Mouse (Mus musculus) limb, embryonic 14.5 days (tissue): ENCODE data around the gene Dyrk1a. TPM values are rescaled to one million over a fixed set of nuclear protein-coding genes. Genes with fewer than 3 reads are reported as not detected.

Experiments used
- ATAC-seq: fragments of 200-750 bp; cut with Nextera tagmentation; 2 replicates; pipeline ENCODE4 v1.8.0; 2017; ENCODE audit warnings: low read depth, moderate number of reproducible peaks, moderate TSS enrichment; ENCODE audit not compliant: low FRiP score
- DNase-seq: peaks from one replicate; pipeline ENCODE4 v3.0.0-alpha.2; 2015; ENCODE audit warnings: low spot score
- H3K27ac ChIP-seq: fragments of 300-500 bp; sonication (generic); replicated peaks from 2 replicates; pipeline ENCODE4 v1.5.1; 2014; ENCODE audit warnings: low read depth, mild to moderate bottlenecking, low read length, moderate library complexity, mixed read lengths
- H3K27me3 ChIP-seq: fragments of 300-500 bp; sonication (generic); 2 replicates; pipeline ENCODE4 v1.6.1; 2014; ENCODE audit warnings: low read length, mixed read lengths; ENCODE audit not compliant: control insufficient read depth, insufficient read depth
- H3K36me3 ChIP-seq: fragments of 300-500 bp; sonication (generic); 2 replicates; pipeline ENCODE4 v1.6.1; 2014; ENCODE audit warnings: mild to moderate bottlenecking, low read length, moderate library complexity, mixed read lengths; ENCODE audit not compliant: control insufficient read depth, insufficient read depth
- H3K4me1 ChIP-seq: fragments of 300-500 bp; sonication (generic); 2 replicates; pipeline ENCODE4 v1.6.1; 2014; ENCODE audit warnings: antibody characterized with exemption, low read length, mixed read lengths; ENCODE audit not compliant: control insufficient read depth, insufficient read depth
- H3K4me2 ChIP-seq: fragments of 300-500 bp; sonication (generic); replicated peaks from 2 replicates; pipeline ENCODE4 v1.6.1; 2014; ENCODE audit warnings: low read depth, mild to moderate bottlenecking, low read length, moderate library complexity; ENCODE audit not compliant: severe bottlenecking
- H3K4me3 ChIP-seq: fragments of 300-500 bp; sonication (generic); replicated peaks from 2 replicates; pipeline ENCODE4 v1.5.1; 2014; ENCODE audit warnings: low read length
- H3K9ac ChIP-seq: fragments of 300-500 bp; sonication (generic); 2 replicates; pipeline ENCODE4 v1.6.1; 2014; ENCODE audit warnings: mild to moderate bottlenecking, low read depth, low read length, moderate library complexity; ENCODE audit not compliant: severe bottlenecking
- H3K9me3 ChIP-seq: fragments of 300-500 bp; sonication (generic); 2 replicates; pipeline ENCODE4 v1.6.1; 2016; ENCODE audit warnings: low read length; ENCODE audit not compliant: control insufficient read depth
- POLR2A ChIP-seq: fragments of 200-500 bp; IDR thresholded peaks from 2 replicates; pipeline ENCODE4 v1.8.0; 2012; ENCODE audit warnings: inconsistent platforms, mild to moderate bottlenecking, moderate library complexity, borderline replicate concordance; ENCODE audit not compliant: insufficient read depth, insufficient read length; ENCODE audit errors: extremely low read depth
- WGBS: fragments of 180-500 bp; shearing (Covaris S2); extraction: QIAGEN DNeasy Blood & Tissue Kit; methylation state at CpG from one replicate; pipeline ENCODE4 v1.1.7; 2014; 5-methylcytosine and 5-hydroxymethylcytosine counted together
- polyA plus RNA-seq, 2 experiments: library from polyadenylated mRNA; depleted of rRNA in 1 of 2; stranded (reverse) in 1 of 2; unstranded in 1 of 2; fragments of >200 nt; fragmentation: Nextera tagmentation in 1 of 2; extraction: Ambion mirVana in 1 of 2; gene quantifications; 2 replicates each; pipeline versions ENCODE4 v1.2.1 to v1.2.3; 2012 to 2014

Dyrk1a gene
- polyA plus RNA-seq, 2 experiments, result 12.3 to 35.0 TPM

GRCm38 (mm10) chr16:94601089-94601488 lies 31.3 kb downstream of the Dyrk1a start:
- H3K27ac ChIP-seq, result no peak overlapping the region

GRCm38 (mm10) chr16:94601540-94601953 lies 31.7 kb downstream of the Dyrk1a start:
- no peaks in the 10 kb centered on the region for H3K36me3 ChIP-seq
- H3K9me3 ChIP-seq, result no peaks in the 10 kb centered on the region
- TF ChIP-seq POLR2A, result no peak
- WGBS, result 22% methylated on average over 6 of the region's 6 CpGs
- no peak overlapping the region for H3K9ac ChIP-seq
- no peak overlapping the region for H3K4me2 ChIP-seq
- no peak overlapping the region for H3K4me3 ChIP-seq
- ATAC-seq (no peak), DNase-seq (peak; percentile 64)
- peaks cover 34% of the 10 kb centered on the region for H3K4me1 ChIP-seq
- H3K27ac ChIP-seq, result no peak overlapping the region
- H3K27me3 ChIP-seq, result no peaks in the 10 kb centered on the region

More at GRCm38 (mm10) chr16:94601089-94601488, 31.3 kb downstream of the Dyrk1a start:
- WGBS, result 71% methylated on average over 5 of the region's 5 CpGs
- DNase-seq (no peak), ATAC-seq (no peak)
- TF ChIP-seq POLR2A, result no peak
- Histone ChIP-seq H3K4me2 (no peak overlapping the region), H3K9me3 (no peaks in the 10 kb centered on the region), H3K36me3 (no peaks in the 10 kb centered on the region), H3K4me1 (peaks cover 34% of the 10 kb centered on the region), H3K9ac (no peak overlapping the region), H3K27me3 (no peaks in the 10 kb centered on the region), H3K4me3 (no peak overlapping the region)

GRCm38 (mm10) chr16:94602188-94602587 lies 32.4 kb downstream of the Dyrk1a start:
- no peak for ATAC-seq
- H3K27me3 ChIP-seq, result no peaks in the 10 kb centered on the region
- DNase-seq, result no peak
- no peak overlapping the region for H3K27ac ChIP-seq
- H3K4me2 ChIP-seq, result no peak overlapping the region
- no peak overlapping the region for H3K4me3 ChIP-seq
- H3K36me3 ChIP-seq, result no peaks in the 10 kb centered on the region
- peaks cover 35% of the 10 kb centered on the region for H3K4me1 ChIP-seq
- WGBS, result 89% methylated on average over 1 of the region's 1 CpGs
- no peak for TF ChIP-seq POLR2A
- no peak overlapping the region for H3K9ac ChIP-seq
- H3K9me3 ChIP-seq, result no peaks in the 10 kb centered on the region

GRCm38 (mm10) chr16:94602730-94603129 lies 32.9 kb downstream of the Dyrk1a start:
- 67% methylated on average over 4 of the region's 4 CpGs for WGBS
- H3K27ac ChIP-seq, result no peak overlapping the region
- no peaks in the 10 kb centered on the region for H3K36me3 ChIP-seq
- H3K4me3 ChIP-seq, result no peak overlapping the region
- H3K4me1 ChIP-seq, result peaks cover 39% of the 10 kb centered on the region
- no peaks in the 10 kb centered on the region for H3K9me3 ChIP-seq
- DNase-seq (no peak), ATAC-seq (no peak)
- H3K27me3 ChIP-seq, result no peaks in the 10 kb centered on the region
- H3K9ac ChIP-seq, result no peak overlapping the region
- H3K4me2 ChIP-seq, result no peak overlapping the region
- TF ChIP-seq POLR2A, result no peak

- Histone ChIP-seq H3K27ac (no peak overlapping the region), H3K36me3 (no peaks in the 10 kb centered on the region), H3K4me1 (peaks cover 21% of the 10 kb centered on the region), H3K4me3 (no peak overlapping the region), H3K4me2 (no peak overlapping the region), H3K9me3 (no peaks in the 10 kb centered on the region), H3K9ac (no peak overlapping the region), H3K27me3 (no peaks in the 10 kb centered on the region)
- WGBS, result 88% methylated on average over 1 of the region's 1 CpGs
- no peak for DNase-seq
- TF ChIP-seq POLR2A, result no peak
- ATAC-seq, result no peak
Observed at GRCm38 (mm10) chr16:94606169-94606568, 36.4 kb downstream of the Dyrk1a start.

- Histone ChIP-seq H3K9me3 (no peaks in the 10 kb centered on the region), H3K27me3 (no peaks in the 10 kb centered on the region), H3K4me1 (peaks cover 17% of the 10 kb centered on the region), H3K36me3 (no peaks in the 10 kb centered on the region), H3K9ac (no peak overlapping the region), H3K4me2 (no peak overlapping the region), H3K27ac (no peak overlapping the region), H3K4me3 (no peak overlapping the region)
- ATAC-seq, result no peak
- no peak for TF ChIP-seq POLR2A
- DNase-seq, result no peak
- 55% methylated on average over 1 of the region's 1 CpGs for WGBS
Observed at GRCm38 (mm10) chr16:94607468-94607867, 37.7 kb downstream of the Dyrk1a start.
